Mouse (Mus musculus): ENCODE measurements at regions not wholly inside any gene's neighbourhood (a gene's known extent, or its start where the extent isn't known, plus 50 kb on each side); places are given as distances from the start of the nearest gene placed in this dataset.
"Not testable (repeated sequence)": the region's sequence is repeated elsewhere in the genome, so short reads cannot be mapped to it uniquely, and the experiment has no call there.

DNA sequence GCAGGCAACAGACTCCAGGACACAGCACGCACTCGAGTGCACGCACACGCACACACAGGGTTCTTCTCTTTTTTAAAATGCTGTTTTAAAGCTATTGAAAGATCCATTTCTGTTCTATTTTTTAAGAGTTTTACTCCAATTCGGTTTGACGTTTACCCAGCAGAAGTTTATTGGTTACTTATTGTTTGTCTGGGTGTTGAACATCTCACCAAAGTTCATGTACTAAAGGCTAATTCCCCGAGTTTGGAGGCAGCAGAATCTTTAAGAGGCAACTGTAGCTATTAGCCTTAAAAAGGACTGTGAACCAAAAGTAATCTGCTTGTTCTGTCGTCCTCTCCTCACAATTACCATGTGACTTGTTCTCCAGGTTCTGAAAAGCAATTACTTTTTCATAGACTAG lies 263.0 kb upstream of the Nfia start:
- WGBS = 81% methylated on average over 8 of the region's 8 CpGs
- Histone ChIP-seq H3K4me3 (ENCODE audit: low read depth, low read length) (no peak overlapping the region), H3K4me2 (no peak overlapping the region), H3K27ac (ENCODE audit: low read depth, low read length) (no peak overlapping the region), H3K36me3 (ENCODE audit: control insufficient read depth, insufficient read depth, low read length) (no peaks in the 10 kb centered on the region), H3K27me3 (replicated peaks; ENCODE audit: control insufficient read depth, insufficient read depth, low read length) (no peaks in the 10 kb centered on the region), H3K9ac (ENCODE audit: low read depth, low read length) (no peak overlapping the region), H3K4me1 (replicated peaks; ENCODE audit: control insufficient read depth, insufficient read depth, low read length) (no peaks in the 10 kb centered on the region), H3K9me3 (ENCODE audit: control insufficient read depth, low read length) (no peaks in the 10 kb centered on the region)
- ATAC-seq (replicated peaks; ENCODE audit: low FRiP score) = no peak
- no peak for DNase-seq (ENCODE audit: low spot score)

DNA sequence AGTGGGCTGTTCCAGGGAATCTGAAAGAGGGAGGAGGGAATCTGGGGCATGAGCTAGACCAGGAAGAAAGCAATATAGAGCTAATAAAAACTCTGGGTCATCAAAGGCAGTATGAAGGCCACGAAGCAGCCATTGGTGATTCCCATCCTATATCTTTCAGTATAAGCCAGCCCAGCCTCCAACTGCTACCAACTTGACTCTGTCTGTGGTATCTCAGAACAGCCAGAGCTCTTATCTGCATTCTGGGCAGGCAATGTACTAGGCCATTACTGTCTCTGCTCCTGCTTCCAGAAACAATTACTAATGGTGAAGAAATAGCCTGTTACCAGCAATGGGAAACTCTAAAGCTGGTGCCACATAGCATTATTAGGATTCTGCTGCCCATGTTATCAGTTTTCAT lies 266.8 kb upstream of the Nfia start:
- no peak overlapping the region for H3K27ac ChIP-seq (ENCODE audit: low read depth, low read length)
- ATAC-seq (replicated peaks; ENCODE audit: low FRiP score) = no peak
- H3K9ac ChIP-seq (ENCODE audit: low read depth, low read length) = no peak overlapping the region
- H3K4me2 ChIP-seq = no peak overlapping the region
- H3K4me3 ChIP-seq (ENCODE audit: low read depth, low read length) = no peak overlapping the region
- 68% methylated on average over 1 of the region's 1 CpGs for WGBS
- H3K27me3 ChIP-seq (replicated peaks; ENCODE audit: control insufficient read depth, insufficient read depth, low read length) = no peaks in the 10 kb centered on the region
- DNase-seq (ENCODE audit: low spot score) = no peak
- H3K4me1 ChIP-seq (replicated peaks; ENCODE audit: control insufficient read depth, insufficient read depth, low read length) = no peaks in the 10 kb centered on the region
- no peaks in the 10 kb centered on the region for H3K36me3 ChIP-seq (ENCODE audit: control insufficient read depth, insufficient read depth, low read length)
- H3K9me3 ChIP-seq (ENCODE audit: control insufficient read depth, low read length) = no peaks in the 10 kb centered on the region

DNA sequence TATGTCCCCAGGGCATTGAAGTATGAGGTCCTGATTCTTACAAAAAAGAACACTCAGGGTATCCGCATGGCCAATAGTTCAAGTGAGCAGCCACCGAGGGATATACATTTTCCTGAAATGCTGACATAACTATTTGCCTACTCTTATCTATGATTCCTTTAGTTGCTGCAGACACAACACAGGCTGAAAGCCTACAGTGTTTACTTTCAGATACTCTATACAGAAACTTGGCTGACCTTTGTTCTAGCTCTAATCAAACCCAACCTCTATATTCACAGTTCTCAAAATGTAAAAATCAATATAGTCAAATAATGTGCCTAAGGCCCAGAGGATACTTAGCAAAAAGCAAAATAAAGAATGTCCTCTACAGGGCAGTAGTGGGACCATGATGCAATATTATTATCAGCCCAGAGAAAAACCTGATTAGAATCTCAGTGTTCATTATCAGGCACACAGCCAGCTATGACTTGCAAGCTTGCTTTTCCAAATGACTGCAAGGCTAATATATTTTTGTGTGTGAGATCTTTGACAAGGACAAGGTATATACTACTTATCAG lies 281.2 kb upstream of the Nfia start:
- 70% methylated on average over 2 of the region's 2 CpGs for WGBS
- DNase-seq (ENCODE audit: low spot score) (no peak), ATAC-seq (replicated peaks; ENCODE audit: low FRiP score) (no peak; the same call in 1 of the 2 replicates)

DNA sequence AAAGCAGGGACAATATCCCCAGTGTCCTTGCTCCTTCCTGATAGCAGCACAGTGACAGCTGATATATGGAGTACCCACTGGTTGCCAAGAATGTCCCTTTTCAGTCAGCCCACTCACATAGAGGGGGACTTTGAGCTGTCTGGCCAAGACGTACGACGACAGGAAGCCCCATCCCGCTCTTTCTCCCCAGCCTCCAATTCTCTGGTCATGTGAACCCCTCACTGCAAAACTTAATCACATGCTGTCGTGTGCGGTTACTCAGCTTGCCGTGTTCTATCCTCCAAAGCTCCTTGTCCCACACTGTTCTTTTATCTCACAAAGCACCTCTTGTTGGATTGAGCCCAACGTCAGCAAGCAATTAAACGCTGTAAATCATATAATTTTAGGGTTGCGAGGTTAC lies 286.2 kb upstream of the Nfia start:
- WGBS = 66% methylated on average over 10 of the region's 10 CpGs
- DNase-seq (ENCODE audit: low spot score) = no peak

More for the DNA sequence above, 281.2 kb upstream of the Nfia start:
- no peaks in the 10 kb centered on the region for H3K4me1 ChIP-seq (replicated peaks; ENCODE audit: control insufficient read depth, insufficient read depth, low read length)
- H3K9me3 ChIP-seq (ENCODE audit: control insufficient read depth, low read length) = no peaks in the 10 kb centered on the region
- H3K27ac ChIP-seq (ENCODE audit: low read depth, low read length) = no peak overlapping the region
- H3K27me3 ChIP-seq (replicated peaks; ENCODE audit: control insufficient read depth, insufficient read depth, low read length) = no peaks in the 10 kb centered on the region
- H3K9ac ChIP-seq (ENCODE audit: low read depth, low read length) = no peak overlapping the region
- H3K4me2 ChIP-seq = no peak overlapping the region
- H3K4me3 ChIP-seq (ENCODE audit: low read depth, low read length) = no peak overlapping the region
- no peaks in the 10 kb centered on the region for H3K36me3 ChIP-seq (ENCODE audit: control insufficient read depth, insufficient read depth, low read length)

DNA sequence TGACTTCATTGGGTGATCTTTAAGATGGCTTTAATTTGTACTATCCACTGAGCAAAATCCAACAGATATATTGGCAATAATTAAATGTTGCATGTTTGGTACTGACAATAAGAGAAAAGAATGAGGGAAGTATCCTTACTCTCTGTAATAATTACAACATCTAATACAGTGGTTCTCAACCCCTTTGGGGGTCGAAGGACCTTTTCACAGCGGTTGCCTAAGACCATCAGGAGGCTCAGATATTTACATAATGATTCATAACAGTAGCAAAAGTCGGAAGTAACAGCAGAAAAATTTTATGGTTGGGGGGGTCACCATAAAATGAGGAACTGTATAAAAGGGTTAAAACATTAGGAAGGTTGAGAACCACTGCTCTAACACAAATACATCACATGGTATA lies 287.3 kb upstream of the Nfia start:
- Histone ChIP-seq H3K9me3 (ENCODE audit: control insufficient read depth, low read length) (no peaks in the 10 kb centered on the region), H3K4me1 (replicated peaks; ENCODE audit: control insufficient read depth, insufficient read depth, low read length) (no peaks in the 10 kb centered on the region), H3K36me3 (ENCODE audit: control insufficient read depth, insufficient read depth, low read length) (no peaks in the 10 kb centered on the region), H3K4me3 (ENCODE audit: low read depth, low read length) (no peak overlapping the region), H3K4me2 (no peak overlapping the region), H3K9ac (ENCODE audit: low read depth, low read length) (no peak overlapping the region), H3K27ac (ENCODE audit: low read depth, low read length) (no peak overlapping the region), H3K27me3 (replicated peaks; ENCODE audit: control insufficient read depth, insufficient read depth, low read length) (no peaks in the 10 kb centered on the region)
- 82% methylated on average over 3 of the region's 3 CpGs for WGBS
- ATAC-seq (replicated peaks; ENCODE audit: low FRiP score) (no peak), DNase-seq (ENCODE audit: low spot score) (no peak)

More for the DNA sequence above, 286.2 kb upstream of the Nfia start:
- Histone ChIP-seq H3K9ac (ENCODE audit: low read depth, low read length) (no peak overlapping the region), H3K9me3 (ENCODE audit: control insufficient read depth, low read length) (no peaks in the 10 kb centered on the region), H3K27me3 (replicated peaks; ENCODE audit: control insufficient read depth, insufficient read depth, low read length) (no peaks in the 10 kb centered on the region), H3K4me3 (ENCODE audit: low read depth, low read length) (no peak overlapping the region), H3K4me2 (no peak overlapping the region), H3K4me1 (replicated peaks; ENCODE audit: control insufficient read depth, insufficient read depth, low read length) (no peaks in the 10 kb centered on the region), H3K27ac (ENCODE audit: low read depth, low read length) (no peak overlapping the region), H3K36me3 (ENCODE audit: control insufficient read depth, insufficient read depth, low read length) (no peaks in the 10 kb centered on the region)
- ATAC-seq (replicated peaks; ENCODE audit: low FRiP score) = no peak

DNA sequence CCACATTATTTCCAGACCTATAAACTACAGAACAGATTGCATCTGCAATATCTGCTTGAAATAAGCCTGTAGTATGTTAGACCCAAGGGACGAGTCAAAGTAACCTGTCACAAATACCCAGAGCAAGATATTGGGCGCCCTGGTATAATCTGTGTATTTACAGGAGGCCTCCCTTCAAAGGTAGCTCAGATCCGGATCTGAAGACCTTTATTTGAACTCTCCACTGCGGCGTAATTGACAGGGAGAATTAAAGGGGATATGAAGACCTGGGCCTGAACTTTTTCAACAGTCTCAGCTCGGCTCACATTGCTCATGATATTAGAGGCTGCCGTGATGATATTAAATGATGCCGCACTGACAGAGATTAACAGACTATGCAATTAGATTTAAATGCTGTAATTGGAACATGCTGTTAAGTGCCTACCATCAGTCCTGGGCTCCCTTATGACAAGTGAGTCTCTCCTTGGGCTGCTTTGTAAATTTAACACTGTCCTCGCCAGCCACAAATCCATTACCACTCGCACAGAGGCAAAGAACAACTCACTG lies 289.8 kb upstream of the Nfia start:
- ATAC-seq (replicated peaks; ENCODE audit: low FRiP score) (no peak), DNase-seq (ENCODE audit: low spot score) (no peak)
- Histone ChIP-seq H3K4me3 (ENCODE audit: low read depth, low read length) (no peak overlapping the region), H3K27ac (ENCODE audit: low read depth, low read length) (no peak overlapping the region), H3K4me2 (no peak overlapping the region), H3K9ac (ENCODE audit: low read depth, low read length) (no peak overlapping the region), H3K9me3 (ENCODE audit: control insufficient read depth, low read length) (no peaks in the 10 kb centered on the region), H3K36me3 (ENCODE audit: control insufficient read depth, insufficient read depth, low read length) (no peaks in the 10 kb centered on the region), H3K27me3 (replicated peaks; ENCODE audit: control insufficient read depth, insufficient read depth, low read length) (no peaks in the 10 kb centered on the region), H3K4me1 (replicated peaks; ENCODE audit: control insufficient read depth, insufficient read depth, low read length) (no peaks in the 10 kb centered on the region)
- 60% methylated on average over 10 of the region's 10 CpGs for WGBS

DNA sequence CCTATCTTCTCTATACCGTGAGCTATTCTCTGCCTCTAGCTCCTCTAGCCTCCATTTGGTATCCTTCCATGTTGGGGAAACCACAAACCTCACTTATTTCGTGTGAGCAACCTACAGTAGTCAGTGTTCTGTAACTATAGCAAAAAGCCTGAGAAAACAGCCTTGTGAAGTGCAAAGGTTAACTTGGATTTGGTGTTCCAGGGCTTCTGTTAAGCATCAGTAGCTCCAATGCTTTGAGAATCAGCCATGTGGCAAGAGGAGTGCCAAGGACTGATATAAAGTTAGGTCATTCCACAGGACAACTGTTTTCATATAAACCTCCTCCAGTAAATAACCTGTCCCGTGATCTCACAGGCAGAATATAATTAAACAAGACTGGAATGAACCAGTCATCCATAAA lies 290.7 kb upstream of the Nfia start:
- H3K27me3 ChIP-seq (replicated peaks; ENCODE audit: control insufficient read depth, insufficient read depth, low read length) = no peaks in the 10 kb centered on the region
- no peak overlapping the region for H3K4me2 ChIP-seq
- no peak overlapping the region for H3K27ac ChIP-seq (ENCODE audit: low read depth, low read length)
- H3K4me1 ChIP-seq (replicated peaks; ENCODE audit: control insufficient read depth, insufficient read depth, low read length) = no peaks in the 10 kb centered on the region
- WGBS = 71% methylated on average over 3 of the region's 3 CpGs
- no peak overlapping the region for H3K4me3 ChIP-seq (ENCODE audit: low read depth, low read length)
- ATAC-seq (replicated peaks; ENCODE audit: low FRiP score) = no peak
- H3K36me3 ChIP-seq (ENCODE audit: control insufficient read depth, insufficient read depth, low read length) = no peaks in the 10 kb centered on the region
- DNase-seq (ENCODE audit: low spot score) = no peak
- no peak overlapping the region for H3K9ac ChIP-seq (ENCODE audit: low read depth, low read length)
- H3K9me3 ChIP-seq (ENCODE audit: control insufficient read depth, low read length) = no peaks in the 10 kb centered on the region

DNA sequence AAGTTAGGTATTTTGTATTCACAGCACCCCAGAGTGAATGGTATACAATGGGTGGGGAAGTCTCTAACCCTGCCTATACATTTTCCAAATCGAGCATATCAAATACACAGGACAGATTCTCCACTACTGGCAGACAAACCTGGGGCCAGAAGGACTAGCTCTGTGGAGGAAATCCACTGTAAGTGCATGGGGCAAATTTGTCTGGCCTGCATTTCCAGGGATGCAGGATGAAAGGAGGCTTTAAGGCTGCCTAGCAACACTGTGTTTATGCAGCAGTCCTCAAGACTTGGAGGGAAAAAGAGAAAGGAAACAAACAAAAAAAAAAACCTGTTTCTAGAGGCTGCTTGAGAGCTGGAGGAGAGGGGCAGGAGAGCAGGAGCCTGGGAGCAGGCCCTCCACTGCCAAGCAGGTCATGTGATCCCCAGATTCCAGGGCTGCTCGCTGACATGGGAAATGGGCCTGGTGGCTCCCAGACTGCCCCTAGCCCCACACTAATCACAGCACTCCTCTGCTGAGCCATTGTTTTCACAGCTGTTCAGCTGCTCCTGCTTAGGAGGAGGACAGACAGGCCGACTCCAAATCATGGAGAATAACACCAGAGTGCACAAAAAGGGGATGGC lies 293.7 kb upstream of the Gm10192 start:
- no peaks in the 10 kb centered on the region for H3K27me3 ChIP-seq (replicated peaks; ENCODE audit: control insufficient read depth, insufficient read depth, low read length)
- H3K4me2 ChIP-seq = no peak overlapping the region
- no peak overlapping the region for H3K4me3 ChIP-seq (ENCODE audit: low read depth, low read length)
- 32% methylated on average over 3 of the region's 3 CpGs for WGBS
- no peak for DNase-seq (ENCODE audit: low spot score)
- H3K27ac ChIP-seq (ENCODE audit: low read depth, low read length) = no peak overlapping the region
- H3K4me1 ChIP-seq (replicated peaks; ENCODE audit: control insufficient read depth, insufficient read depth, low read length) = no peaks in the 10 kb centered on the region
- peak; percentile 66 for ATAC-seq (replicated peaks; ENCODE audit: low FRiP score)
- H3K36me3 ChIP-seq (ENCODE audit: control insufficient read depth, insufficient read depth, low read length) = no peaks in the 10 kb centered on the region
- H3K9me3 ChIP-seq (ENCODE audit: control insufficient read depth, low read length) = no peaks in the 10 kb centered on the region
- no peak overlapping the region for H3K9ac ChIP-seq (ENCODE audit: low read depth, low read length)

DNA sequence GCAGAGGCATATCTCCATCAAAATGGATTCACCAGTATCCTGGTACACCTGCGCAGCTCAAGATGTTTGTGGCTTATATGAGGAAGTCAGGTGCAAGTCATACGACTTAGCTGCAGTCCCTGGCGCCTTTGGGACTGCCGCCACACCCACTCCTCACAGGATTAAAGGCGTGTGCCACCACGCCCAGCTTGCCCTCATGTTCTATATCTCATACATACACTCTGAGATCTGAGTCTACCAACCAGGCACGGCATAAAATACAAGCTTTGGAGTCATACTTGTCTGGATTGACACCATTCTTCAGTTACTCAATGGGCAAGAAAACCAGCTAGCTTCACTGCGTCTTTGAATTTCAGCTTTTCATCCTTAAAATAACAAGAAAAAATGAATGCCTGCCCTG lies 290.5 kb upstream of the Gm10192 start:
- not testable (repeated sequence) for H3K36me3 ChIP-seq (ENCODE audit: control insufficient read depth, insufficient read depth, low read length); H3K27me3 ChIP-seq (replicated peaks; ENCODE audit: control insufficient read depth, insufficient read depth, low read length); H3K4me1 ChIP-seq (replicated peaks; ENCODE audit: control insufficient read depth, insufficient read depth, low read length); H3K9ac ChIP-seq (ENCODE audit: low read depth, low read length); ATAC-seq (replicated peaks; ENCODE audit: low FRiP score); H3K4me3 ChIP-seq (ENCODE audit: low read depth, low read length); H3K4me2 ChIP-seq; H3K27ac ChIP-seq (ENCODE audit: low read depth, low read length); DNase-seq (ENCODE audit: low spot score); H3K9me3 ChIP-seq (ENCODE audit: control insufficient read depth, low read length)
- 86% methylated on average over 8 of the region's 8 CpGs for WGBS
